Mouse (Mus musculus): Measurements from ENCODE around the gene Hrc.
A peak's percentile ranks its signal among the peaks of the same experiment; 100 is the strongest.

The Hrc gene

GRCm38 (mm10) chr7:45335056-45335455 is at the start of gene Hrc:
Gene Hrc (plus strand): TSS chr7:45335290.
- DNase-seq (ENCODE audit: low spot score in 2 of 2), result no peak

GRCm38 (mm10) chr7:45286486-45286885 is 48.6 kb upstream of the Hrc start:
- no peak for DNase-seq (ENCODE audit: low spot score in 2 of 2)

- DNase-seq (ENCODE audit: low spot score in 2 of 2), result no peak
Observed at GRCm38 (mm10) chr7:45296626-45297025, 38.5 kb upstream of the Hrc start.

- DNase-seq (ENCODE audit: low spot score in 2 of 2), result no peak
Observed at GRCm38 (mm10) chr7:45297563-45297962, 37.5 kb upstream of the Hrc start.

GRCm38 (mm10) chr7:45299752-45300151 is 35.3 kb upstream of the Hrc start:
- DNase-seq (ENCODE audit: low spot score in 2 of 2), result peak; percentile 70 to 71

- no peak for DNase-seq (ENCODE audit: low spot score in 2 of 2)
Observed at GRCm38 (mm10) chr7:45300270-45300669, 34.8 kb upstream of the Hrc start.

GRCm38 (mm10) chr7:45302626-45303025 is 32.5 kb upstream of the Hrc start:
- DNase-seq (ENCODE audit: low spot score in 2 of 2), result no peak

- no peak for DNase-seq (ENCODE audit: low spot score in 2 of 2)
Observed at GRCm38 (mm10) chr7:45304869-45305268, 30.2 kb upstream of the Hrc start.

GRCm38 (mm10) chr7:45305275-45305674 is 29.8 kb upstream of the Hrc start:
- DNase-seq (ENCODE audit: low spot score in 2 of 2), result peak; percentile 16 to 27

GRCm38 (mm10) chr7:45308551-45309240 is 26.4 kb upstream of the Hrc start:
- peak in 1 of 2 experiments; percentile 20 for DNase-seq (ENCODE audit: low spot score in 2 of 2)

- peak in 1 of 2 experiments; percentile 34 for DNase-seq (ENCODE audit: low spot score in 2 of 2)
Observed at GRCm38 (mm10) chr7:45309455-45309854, 25.6 kb upstream of the Hrc start.

- no peak for DNase-seq (ENCODE audit: low spot score in 2 of 2)
Observed at GRCm38 (mm10) chr7:45312023-45312422, 23.1 kb upstream of the Hrc start.

GRCm38 (mm10) chr7:45312686-45313453 is 22.2 kb upstream of the Hrc start:
- DNase-seq (ENCODE audit: low spot score in 2 of 2), result no peak

- no peak for DNase-seq (ENCODE audit: low spot score in 2 of 2)
Observed at GRCm38 (mm10) chr7:45313495-45313894, 21.6 kb upstream of the Hrc start.

- DNase-seq (ENCODE audit: low spot score in 2 of 2), result no peak
Observed at GRCm38 (mm10) chr7:45315182-45315701, 19.8 kb upstream of the Hrc start.

GRCm38 (mm10) chr7:45316536-45316935 is 18.6 kb upstream of the Hrc start:
- no peak for DNase-seq (ENCODE audit: low spot score in 2 of 2)

GRCm38 (mm10) chr7:45322245-45322644 is 12.8 kb upstream of the Hrc start:
- DNase-seq (ENCODE audit: low spot score in 2 of 2), result no peak

GRCm38 (mm10) chr7:45323069-45323468 is 12.0 kb upstream of the Hrc start:
- DNase-seq (ENCODE audit: low spot score in 2 of 2), result no peak

- DNase-seq (ENCODE audit: low spot score in 2 of 2), result no peak
Observed at GRCm38 (mm10) chr7:45325800-45326199, 9.3 kb upstream of the Hrc start.

- DNase-seq (ENCODE audit: low spot score in 2 of 2), result no peak
Observed at GRCm38 (mm10) chr7:45328841-45329475, 6.1 kb upstream of the Hrc start.

- DNase-seq (ENCODE audit: low spot score in 2 of 2), result no peak
Observed at GRCm38 (mm10) chr7:45331502-45331901, 3.6 kb upstream of the Hrc start.

GRCm38 (mm10) chr7:45332685-45333425 is 2.2 kb upstream of the Hrc start:
- DNase-seq (ENCODE audit: low spot score in 2 of 2), result peak in 1 of 2 experiments; percentile 48

Measured in spleen, postnatal 36 days (tissue).